Mouse (Mus musculus) embryonic facial prominence, embryonic 15.5 days (tissue): ENCODE results near the gene Taf10. TPM values are rescaled to one million over a fixed set of nuclear protein-coding genes. Genes with fewer than 3 reads are reported as not detected.
A peak's percentile ranks its signal among the peaks of the same experiment; 100 is the strongest.
"Not testable (repeated sequence)": the region's sequence is repeated elsewhere in the genome, so short reads cannot be mapped to it uniquely, and the experiment has no call there.

Experiments
- ATAC-seq: fragments of 200-750 bp; cut with Nextera tagmentation; 2 replicates; pipeline ENCODE4 v1.8.0; 2017; ENCODE audit warnings: low read depth, moderate TSS enrichment; ENCODE audit not compliant: insufficient number of reproducible peaks, low FRiP score, low TSS enrichment
- H3K27ac ChIP-seq: fragments of 300-500 bp; sonication (generic); replicated peaks from 2 replicates; pipeline ENCODE4 v1.5.1; 2015; ENCODE audit warnings: mild to moderate bottlenecking, inconsistent platforms
- H3K27me3 ChIP-seq: fragments of 300-500 bp; sonication (generic); 2 replicates; pipeline ENCODE4 v1.6.1; 2015; ENCODE audit warnings: inconsistent platforms
- H3K36me3 ChIP-seq: fragments of 300-500 bp; sonication (generic); 2 replicates; pipeline ENCODE4 v1.6.1; 2015; ENCODE audit warnings: mild to moderate bottlenecking, inconsistent platforms
- H3K4me1 ChIP-seq: fragments of 300-500 bp; sonication (generic); 2 replicates; pipeline ENCODE4 v1.6.1; 2015; ENCODE audit warnings: inconsistent platforms
- H3K4me2 ChIP-seq: fragments of 300-500 bp; sonication (generic); replicated peaks from 2 replicates; pipeline ENCODE4 v1.6.1; 2015; ENCODE audit warnings: mild to moderate bottlenecking, inconsistent platforms
- H3K4me3 ChIP-seq: fragments of 300-500 bp; sonication (generic); replicated peaks from 2 replicates; pipeline ENCODE4 v1.5.1; 2015; ENCODE audit warnings: mild to moderate bottlenecking, inconsistent platforms
- H3K9ac ChIP-seq: fragments of 300-500 bp; sonication (generic); 2 replicates; pipeline ENCODE4 v1.6.1; 2015; ENCODE audit warnings: inconsistent platforms
- H3K9me3 ChIP-seq: fragments of 300-500 bp; sonication (generic); replicated peaks from 2 replicates; pipeline ENCODE4 v1.6.1; 2016; ENCODE audit warnings: inconsistent platforms
- WGBS: fragments of 180-500 bp; shearing (Covaris S2); methylation state at CpG from one replicate; pipeline ENCODE4 v1.1.7; 2015; 5-methylcytosine and 5-hydroxymethylcytosine counted together
- polyA plus RNA-seq: library from polyadenylated mRNA; unstranded; fragments of >200 nt; fragmentation: Nextera tagmentation; extraction: Ambion mirVana; gene quantifications from 2 replicates; pipeline ENCODE4 v1.2.1, GENCODE M21; 2015

Taf10 gene
- polyA plus RNA-seq, 1 experiment from 2014 or later = 131 TPM

DNA sequence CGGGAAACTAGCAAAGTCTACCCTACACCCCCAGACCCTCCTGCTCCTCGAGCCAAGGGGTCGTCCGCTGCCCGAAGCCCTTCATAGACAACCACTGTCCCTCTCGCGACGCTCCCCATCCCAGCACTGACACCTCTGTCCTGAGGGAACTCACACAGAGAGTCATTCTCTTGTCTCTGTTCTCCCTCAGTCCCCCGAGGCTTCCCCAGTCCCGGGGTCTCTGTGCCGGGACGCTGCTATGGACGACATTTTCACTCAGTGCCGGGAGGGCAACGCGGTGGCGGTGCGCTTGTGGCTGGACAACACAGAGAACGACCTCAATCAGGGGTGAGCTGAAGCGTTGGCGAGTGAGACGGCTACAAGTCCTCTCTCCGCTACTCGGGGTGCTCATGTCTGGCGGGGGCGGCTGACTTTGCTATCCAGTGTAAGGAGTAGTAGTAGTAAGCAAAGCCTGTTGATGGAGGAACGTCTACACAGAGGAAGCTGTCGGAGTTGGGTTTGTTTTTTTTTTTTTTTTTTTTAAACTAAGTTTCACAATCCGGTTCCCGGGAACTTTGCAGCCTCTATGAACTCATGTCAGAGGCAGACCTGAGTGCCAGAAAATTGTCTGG is 7.1 kb downstream of the Taf10 start, which contains the start of gene Rrp8:
Gene Rrp8, minus strand, starts transcription at position 475 of the 611 bp plus-strand sequence.
- H3K9ac ChIP-seq = peak within 1 kb of the TSS; percentile 86
- peak within 1 kb of the TSS; percentile 74 for H3K4me3 ChIP-seq
- no peaks in the 10 kb centered on the region for H3K9me3 ChIP-seq
- no peak for ATAC-seq
- H3K4me2 ChIP-seq = peak within 1 kb of the TSS; percentile 59
- H3K27ac ChIP-seq = peak within 1 kb of the TSS; percentile 89
- no peaks in the 10 kb centered on the region for H3K27me3 ChIP-seq
- peaks cover 55% of the 10 kb centered on the region for H3K36me3 ChIP-seq
- WGBS = under 1% methylated on average over 30 of the region's 30 CpGs
- H3K4me1 ChIP-seq = peaks cover 37% of the 10 kb centered on the region

DNA sequence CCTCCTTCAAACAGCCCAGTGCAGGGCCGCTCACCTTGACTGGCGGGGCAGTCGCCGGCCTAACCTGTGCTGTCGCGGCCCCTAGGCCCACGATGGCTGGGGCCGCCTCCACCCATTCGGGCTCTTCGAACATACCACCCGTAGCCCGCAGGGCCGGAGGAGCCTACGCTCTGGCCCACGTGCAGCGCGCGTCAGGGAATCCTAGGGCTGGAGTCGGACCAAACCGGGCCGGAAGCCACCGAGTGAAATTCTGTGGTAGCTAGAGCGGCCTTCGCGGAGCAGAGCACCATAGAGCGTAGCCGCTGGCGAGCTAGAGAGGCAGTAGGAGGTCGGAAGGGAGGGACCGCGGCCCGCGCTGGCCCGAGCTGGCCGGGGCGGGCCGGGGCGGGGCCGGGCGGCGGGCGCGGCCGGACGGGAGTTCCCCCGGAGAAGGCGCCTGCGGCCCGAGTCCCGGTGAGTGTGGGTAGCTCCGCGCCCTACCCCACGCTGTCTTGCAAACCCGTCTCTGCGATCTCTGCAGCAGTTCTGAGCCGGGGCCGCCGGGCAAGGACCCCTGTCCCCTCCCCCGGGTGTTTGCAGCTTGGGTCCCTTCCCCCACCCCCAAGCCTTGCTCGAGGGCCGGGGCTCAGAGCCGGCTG is 7.8 kb downstream of the Taf10 start, which contains the start of gene Ilk:
Gene Ilk, plus strand, starts transcription at position 329 of the 638 bp plus-strand sequence.
- ATAC-seq = peak; percentile 97
- under 1% methylated on average over 62 of the region's 62 CpGs for WGBS
- peak within 1 kb of the TSS; percentile 86 for H3K9ac ChIP-seq
- peak within 1 kb of the TSS; percentile 59 for H3K4me2 ChIP-seq
- H3K36me3 ChIP-seq = peaks cover 55% of the 10 kb centered on the region
- peak within 1 kb of the TSS; percentile 74 for H3K4me3 ChIP-seq
- H3K9me3 ChIP-seq = no peaks in the 10 kb centered on the region
- H3K27ac ChIP-seq = peak within 1 kb of the TSS; percentile 89
- peaks cover 37% of the 10 kb centered on the region for H3K4me1 ChIP-seq
- H3K27me3 ChIP-seq = no peaks in the 10 kb centered on the region

DNA sequence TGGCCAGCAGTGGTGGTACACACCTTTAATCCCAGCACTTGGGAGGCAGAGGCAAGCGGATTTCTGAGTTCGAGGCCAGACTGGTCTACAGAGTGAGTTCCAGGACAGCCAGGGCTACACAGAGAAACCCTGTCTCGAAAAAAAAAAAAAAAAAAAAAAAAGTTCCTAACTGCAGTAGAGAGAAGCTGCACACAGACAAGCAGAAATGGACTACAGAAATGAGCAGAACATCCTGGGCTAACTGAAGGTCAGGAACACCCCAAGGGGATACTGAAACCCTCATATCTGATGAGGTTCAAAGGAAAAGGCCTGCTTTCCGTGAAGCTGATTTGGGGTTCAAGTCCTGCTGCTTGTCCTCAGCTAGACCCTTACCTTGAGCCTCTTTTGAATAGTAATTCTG is 8.7 kb downstream of the Taf10 start:
- H3K27me3 ChIP-seq, ATAC-seq, H3K9me3 ChIP-seq: not testable (repeated sequence)
- H3K27ac ChIP-seq = peak overlapping the region; percentile 89
- peak overlapping the region; percentile 86 for H3K9ac ChIP-seq
- WGBS = 51% methylated on average over 3 of the region's 4 CpGs
- H3K4me3 ChIP-seq = peak overlapping the region; percentile 74
- H3K4me2 ChIP-seq = peak overlapping the region; percentile 59
- H3K36me3 ChIP-seq = peaks cover 55% of the 10 kb centered on the region
- H3K4me1 ChIP-seq = peaks cover 37% of the 10 kb centered on the region

DNA sequence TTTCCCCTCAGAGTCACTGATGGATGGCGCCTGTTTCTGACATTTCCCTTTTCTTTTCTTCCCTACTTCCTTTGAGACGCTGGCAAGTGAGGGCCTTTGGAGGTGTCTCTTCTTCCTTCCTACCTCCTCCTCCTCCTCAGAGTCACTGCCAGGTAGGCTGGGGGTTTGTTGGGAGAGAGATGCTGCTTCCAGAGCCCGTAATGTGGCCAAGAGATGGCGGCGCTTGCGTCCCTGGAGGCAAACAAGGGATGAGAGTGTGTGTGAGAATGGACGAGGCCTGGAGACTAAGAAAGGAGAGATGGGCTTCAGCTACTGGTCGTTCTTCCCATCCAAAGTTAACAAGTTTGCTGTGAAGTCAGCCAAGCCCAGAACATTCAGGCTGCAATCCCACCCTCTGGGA is 9.3 kb downstream of the Taf10 start:
- H3K9me3 ChIP-seq = no peaks in the 10 kb centered on the region
- no peak for ATAC-seq
- H3K4me2 ChIP-seq = peak overlapping the region; percentile 59
- H3K4me1 ChIP-seq = peaks cover 35% of the 10 kb centered on the region
- peaks cover 54% of the 10 kb centered on the region for H3K36me3 ChIP-seq
- 85% methylated on average over 8 of the region's 8 CpGs for WGBS
- no peaks in the 10 kb centered on the region for H3K27me3 ChIP-seq
- no peak overlapping the region for H3K9ac ChIP-seq
- no peak overlapping the region for H3K27ac ChIP-seq
- H3K4me3 ChIP-seq = peak overlapping the region; percentile 74; the same call in 1 of the 2 replicates

DNA sequence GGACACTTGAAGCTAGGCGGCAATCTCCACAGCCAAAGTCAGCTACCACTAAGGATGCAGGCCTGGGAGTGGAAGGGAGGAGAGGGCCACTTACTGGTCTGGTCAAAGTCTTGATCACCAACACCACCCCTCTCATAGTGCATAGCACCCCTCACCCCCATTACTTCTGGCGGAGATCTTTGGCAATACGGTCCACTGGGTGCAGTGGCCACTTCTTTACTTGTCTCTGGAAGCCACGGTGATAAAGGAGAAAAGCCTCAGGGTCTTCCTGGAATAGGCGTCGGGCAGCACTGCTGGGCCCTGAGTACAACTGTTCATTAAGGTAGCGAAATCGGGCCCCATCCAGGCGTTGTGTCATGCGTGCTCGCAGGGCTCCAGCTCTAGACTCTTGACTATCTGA is 10.3 kb downstream of the Taf10 start:
- peaks cover 60% of the 10 kb centered on the region for H3K36me3 ChIP-seq
- H3K9me3 ChIP-seq = no peaks in the 10 kb centered on the region
- no peak overlapping the region for H3K4me2 ChIP-seq
- no peak overlapping the region for H3K27ac ChIP-seq
- no peaks in the 10 kb centered on the region for H3K27me3 ChIP-seq
- H3K4me3 ChIP-seq = no peak overlapping the region
- 94% methylated on average over 11 of the region's 11 CpGs for WGBS
- H3K9ac ChIP-seq = no peak overlapping the region
- peaks cover 26% of the 10 kb centered on the region for H3K4me1 ChIP-seq
- ATAC-seq = no peak

DNA sequence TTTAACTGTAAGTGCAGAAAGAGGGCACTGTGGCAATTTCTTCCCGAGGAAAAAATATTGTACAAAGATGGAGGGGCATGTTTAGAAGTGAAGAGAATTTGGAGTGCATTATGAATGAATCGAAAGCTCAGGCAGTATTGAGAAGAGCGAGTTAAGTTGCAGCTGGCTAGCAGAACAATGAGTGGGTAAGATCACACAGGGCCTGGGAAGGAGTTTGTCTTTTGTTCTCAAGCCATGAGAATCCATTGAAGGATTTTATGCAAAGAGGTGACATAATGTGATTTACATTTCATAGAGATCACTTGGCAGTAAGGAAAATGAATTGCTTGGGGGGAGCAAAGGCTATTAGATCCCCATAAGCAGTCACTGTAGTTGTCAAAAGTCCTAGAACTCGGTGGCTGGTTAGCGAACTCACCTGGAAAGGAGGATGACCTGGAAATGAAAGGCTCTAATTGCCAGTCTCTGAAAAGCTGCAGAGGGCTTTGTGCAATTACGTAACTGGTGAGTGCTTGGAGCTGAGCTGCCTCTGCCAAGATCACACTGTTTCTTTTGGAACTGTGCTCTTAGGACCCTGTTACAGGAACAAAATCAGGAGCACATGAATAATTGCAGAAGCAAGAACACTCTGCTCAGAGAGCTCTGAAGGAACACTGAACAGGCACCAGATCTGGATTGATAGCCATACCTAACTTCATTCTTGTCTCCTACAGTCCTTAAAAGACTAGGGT is 15.3 kb downstream of the Taf10 start:
- Histone ChIP-seq H3K27ac (no peak overlapping the region), H3K36me3 (peaks cover 50% of the 10 kb centered on the region)
- no peak for ATAC-seq

DNA sequence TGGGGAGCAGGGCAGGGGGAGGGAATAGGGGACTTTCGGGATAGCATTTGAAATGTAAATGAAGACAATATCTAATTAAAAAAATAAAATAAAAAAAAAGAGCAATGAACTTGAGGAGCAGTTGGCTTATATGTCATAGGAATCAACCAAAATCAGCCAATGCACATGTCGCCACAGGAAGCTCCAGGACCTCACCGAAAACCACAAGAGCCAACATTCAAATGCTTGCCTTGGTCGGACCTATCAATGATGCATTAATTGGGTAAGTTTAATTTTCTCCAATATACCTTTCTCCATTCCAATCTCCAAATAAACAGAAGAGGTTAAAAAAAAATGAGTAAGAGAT is 17.2 kb downstream of the Taf10 start:
- Histone ChIP-seq H3K36me3 (peaks cover 31% of the 10 kb centered on the region), H3K9me3 (no peaks in the 10 kb centered on the region), H3K27ac (no peak overlapping the region), H3K9ac (no peak overlapping the region), H3K27me3 (no peaks in the 10 kb centered on the region), H3K4me3 (no peak overlapping the region), H3K4me1 (peaks cover 4% of the 10 kb centered on the region; the same call in 1 of the 2 replicates), H3K4me2 (no peak overlapping the region)
- 85% methylated on average over 4 of the region's 4 CpGs for WGBS
- no peak for ATAC-seq

More for the DNA sequence above, 15.3 kb downstream of the Taf10 start:
- Histone ChIP-seq H3K4me2 (no peak overlapping the region), H3K4me1 (peaks cover 4% of the 10 kb centered on the region; the same call in 1 of the 2 replicates), H3K9ac (no peak overlapping the region), H3K27me3 (no peaks in the 10 kb centered on the region), H3K4me3 (no peak overlapping the region), H3K9me3 (no peaks in the 10 kb centered on the region)
- 72% methylated on average over 6 of the region's 6 CpGs for WGBS

DNA sequence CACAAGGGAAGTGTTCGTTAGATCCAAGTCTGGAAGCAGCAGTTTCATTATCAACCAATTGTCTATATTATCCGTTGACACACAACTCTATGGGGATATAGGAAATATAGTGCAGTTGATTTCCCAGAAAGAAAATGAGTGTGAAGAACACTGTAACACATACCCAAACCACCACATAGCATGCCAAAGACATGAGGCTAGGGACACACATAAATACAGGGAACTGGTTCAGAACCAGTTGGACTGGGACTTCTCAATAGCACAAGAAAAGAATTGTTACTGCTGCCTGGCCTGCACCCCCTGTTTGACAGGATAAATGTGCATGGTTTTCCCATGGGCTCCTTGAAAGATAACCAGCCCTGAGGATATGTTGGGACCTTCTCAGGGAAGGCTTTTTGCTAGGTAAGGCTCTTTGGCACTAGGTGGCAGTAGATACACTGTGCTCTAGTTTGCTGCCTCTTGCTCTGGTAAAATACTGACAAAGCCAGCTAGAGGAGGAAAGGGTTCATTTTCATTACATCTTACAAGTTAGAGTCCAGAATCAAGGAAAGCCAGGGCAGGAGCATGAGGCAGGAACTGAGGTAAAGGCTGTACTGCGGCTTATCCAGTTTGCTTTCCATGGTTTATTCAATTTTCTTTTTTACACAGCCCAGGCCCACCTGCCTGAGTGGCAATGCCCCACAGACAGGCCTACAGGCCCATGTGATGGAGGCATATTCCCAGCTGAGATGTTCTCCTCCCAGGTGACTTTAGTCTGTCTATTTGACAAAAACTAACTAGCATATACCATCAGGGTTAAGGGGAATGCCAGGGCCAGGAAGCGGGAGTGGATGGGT is 17.8 kb downstream of the Taf10 start:
- no peaks in the 10 kb centered on the region for H3K27me3 ChIP-seq
- WGBS = 82% methylated on average over 4 of the region's 4 CpGs
- H3K4me2 ChIP-seq = no peak overlapping the region
- no peak overlapping the region for H3K4me3 ChIP-seq
- peak; percentile 66; the same call in 1 of the 2 replicates for ATAC-seq
- H3K27ac ChIP-seq = no peak overlapping the region
- H3K9ac ChIP-seq = no peak overlapping the region
- H3K9me3 ChIP-seq = no peaks in the 10 kb centered on the region
- H3K4me1 ChIP-seq = peaks cover 4% of the 10 kb centered on the region; the same call in 1 of the 2 replicates
- peaks cover 25% of the 10 kb centered on the region for H3K36me3 ChIP-seq

DNA sequence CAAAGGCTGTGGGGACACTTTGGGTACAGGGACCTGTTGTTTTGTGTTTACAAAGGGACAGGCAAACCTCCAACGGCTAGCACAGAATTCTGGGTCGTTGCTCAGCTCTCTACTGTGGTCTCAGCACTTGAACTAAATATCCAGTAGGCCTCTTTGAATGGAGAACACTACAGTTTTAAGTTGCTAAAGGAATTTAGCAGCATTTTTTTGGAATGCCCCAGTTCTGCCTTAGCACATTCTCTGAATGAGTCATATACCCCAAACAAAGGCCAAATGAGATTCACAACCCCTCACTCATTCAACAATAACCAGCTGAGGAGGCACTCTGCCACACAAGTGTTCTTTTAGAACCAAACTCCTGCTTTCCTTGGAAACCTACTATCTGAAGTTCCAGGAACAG is 22.2 kb downstream of the Taf10 start:
- WGBS = 74% methylated on average over 2 of the region's 2 CpGs
- Histone ChIP-seq H3K4me1 (peaks cover 4% of the 10 kb centered on the region; the same call in 1 of the 2 replicates), H3K27me3 (no peaks in the 10 kb centered on the region), H3K4me2 (no peak overlapping the region), H3K4me3 (no peak overlapping the region), H3K36me3 (no peaks in the 10 kb centered on the region), H3K9me3 (no peaks in the 10 kb centered on the region), H3K9ac (no peak overlapping the region), H3K27ac (no peak overlapping the region)
- no peak for ATAC-seq

DNA sequence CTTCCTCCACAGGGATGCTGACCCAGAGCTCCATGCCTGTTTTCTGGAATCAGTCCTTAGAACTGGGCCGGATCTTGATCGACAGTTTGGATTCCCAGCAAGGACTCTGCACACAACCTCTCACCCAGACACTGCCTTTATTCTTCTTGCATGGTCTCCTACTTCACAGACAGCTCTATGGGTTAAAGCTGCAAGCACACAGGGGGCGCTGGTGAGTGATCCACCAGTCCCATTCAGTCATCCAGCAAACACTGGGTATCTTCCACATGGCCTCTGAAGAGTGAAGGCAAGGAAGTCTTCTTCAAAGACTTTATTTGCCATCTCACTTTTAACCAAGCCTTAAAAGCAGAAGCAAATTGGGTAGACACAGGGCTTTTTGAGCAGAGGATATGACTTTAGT is 28.8 kb downstream of the Taf10 start:
- Histone ChIP-seq H3K36me3 (no peaks in the 10 kb centered on the region), H3K4me2 (no peak overlapping the region), H3K9me3 (no peaks in the 10 kb centered on the region), H3K9ac (no peak overlapping the region), H3K27me3 (no peaks in the 10 kb centered on the region), H3K4me1 (no peaks in the 10 kb centered on the region), H3K4me3 (no peak overlapping the region), H3K27ac (no peak overlapping the region)
- WGBS = 61% methylated on average over 3 of the region's 3 CpGs
- ATAC-seq = no peak

DNA sequence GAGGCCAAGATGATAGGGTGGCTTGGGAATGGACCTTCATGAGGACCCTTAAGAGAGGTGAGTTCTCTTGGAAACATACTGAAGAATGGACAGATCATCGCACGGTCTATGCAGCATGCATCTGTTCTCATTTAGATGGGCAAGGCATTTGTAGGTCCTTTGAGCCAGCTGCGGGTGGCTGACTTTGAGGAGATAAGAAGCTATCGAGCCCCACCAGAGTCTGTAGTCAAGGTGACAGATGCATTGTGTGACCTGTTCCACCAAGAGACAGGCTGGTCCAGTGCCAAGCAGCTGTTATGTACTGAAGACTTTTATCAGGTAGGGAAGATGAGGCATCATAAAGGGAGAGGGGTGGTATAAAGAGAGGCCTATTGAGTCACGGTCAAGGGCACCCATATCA is 35.4 kb downstream of the Taf10 start:
- no peaks in the 10 kb centered on the region for H3K4me1 ChIP-seq
- H3K4me2 ChIP-seq = no peak overlapping the region
- no peak overlapping the region for H3K27ac ChIP-seq
- no peaks in the 10 kb centered on the region for H3K36me3 ChIP-seq
- 87% methylated on average over 5 of the region's 5 CpGs for WGBS
- H3K4me3 ChIP-seq = no peak overlapping the region
- no peak for ATAC-seq
- no peaks in the 10 kb centered on the region for H3K9me3 ChIP-seq
- no peaks in the 10 kb centered on the region for H3K27me3 ChIP-seq
- H3K9ac ChIP-seq = no peak overlapping the region
